Mouse (Mus musculus) cerebellum, adult 9-10 months (tissue): ENCODE results near the gene Actl10.

Experiments
- DNase-seq: peaks from one replicate; pipeline ENCODE4 v3.0.0; 2022

Actl10 gene

GRCm38 (mm10) chr2:154552424-154552907, 890 bp downstream of the Actl10 start:
- peak; percentile 88 for DNase-seq

- DNase-seq, result no peak
Measured at GRCm38 (mm10) chr2:154555235-154555634, 3.7 kb downstream of the Actl10 start.

GRCm38 (mm10) chr2:154557184-154557832, 5.7 kb downstream of the Actl10 start:
- DNase-seq, result no peak

GRCm38 (mm10) chr2:154558264-154559039, 6.9 kb downstream of the Actl10 start, which contains the start of gene Necab3:
Gene Necab3, minus strand, starts transcription at chr2:154558890.
- peak; percentile 55 for DNase-seq

- DNase-seq, result no peak
Measured at GRCm38 (mm10) chr2:154563612-154564170, 12.1 kb downstream of the Actl10 start.

- DNase-seq, result peak; percentile 94
Measured at GRCm38 (mm10) chr2:154565562-154565961, 14.0 kb downstream of the Actl10 start.

- DNase-seq, result no peak
Measured at GRCm38 (mm10) chr2:154566641-154567040, 15.1 kb downstream of the Actl10 start.

- DNase-seq, result no peak
Measured at GRCm38 (mm10) chr2:154567766-154568165, 16.2 kb downstream of the Actl10 start.

- no peak for DNase-seq
Measured at GRCm38 (mm10) chr2:154568329-154569070, 16.9 kb downstream of the Actl10 start.

GRCm38 (mm10) chr2:154569071-154569748, 17.6 kb downstream of the Actl10 start:
- DNase-seq, result no peak

GRCm38 (mm10) chr2:154569836-154570286, 18.3 kb downstream of the Actl10 start, which contains the start of gene E2f1:
Gene E2f1, minus strand, starts transcription at chr2:154569892.
- peak; percentile 84 for DNase-seq

GRCm38 (mm10) chr2:154570666-154571065, 19.1 kb downstream of the Actl10 start:
- peak; percentile 29 for DNase-seq

- DNase-seq, result no peak
Measured at GRCm38 (mm10) chr2:154571266-154571665, 19.7 kb downstream of the Actl10 start.

- DNase-seq, result no peak
Measured at GRCm38 (mm10) chr2:154571976-154572375, 20.4 kb downstream of the Actl10 start.

- no peak for DNase-seq
Measured at GRCm38 (mm10) chr2:154572996-154573395, 21.4 kb downstream of the Actl10 start.

GRCm38 (mm10) chr2:154574271-154574670, 22.7 kb downstream of the Actl10 start:
- DNase-seq, result no peak

- no peak for DNase-seq
Measured at GRCm38 (mm10) chr2:154576876-154577743, 25.5 kb downstream of the Actl10 start.

GRCm38 (mm10) chr2:154577744-154578067, 26.1 kb downstream of the Actl10 start:
- no peak for DNase-seq

GRCm38 (mm10) chr2:154580586-154580985, 29.0 kb downstream of the Actl10 start:
- no peak for DNase-seq

GRCm38 (mm10) chr2:154581421-154581820, 29.8 kb downstream of the Actl10 start:
- no peak for DNase-seq
